Mouse (Mus musculus): ENCODE data around the gene Pcolce. TPM values are rescaled to one million over a fixed set of nuclear protein-coding genes. Genes with fewer than 3 reads are reported as not detected.
"Not testable (repeated sequence)": the region's sequence is repeated elsewhere in the genome, so short reads cannot be mapped to it uniquely, and the experiment has no call there.

Gene Pcolce
- total RNA-seq, 2 experiments from 2014 or later = not detected

GRCm38 (mm10) chr5:137630602-137631001 is 17.0 kb upstream of the Pcolce start:
- ATAC-seq (replicated peaks; ENCODE audit: low FRiP score, low TSS enrichment, poor library complexity, severe bottlenecking) = no peak

GRCm38 (mm10) chr5:137629906-137630545 is 16.4 kb upstream of the Pcolce start:
- ATAC-seq (replicated peaks; ENCODE audit: low FRiP score, low TSS enrichment, poor library complexity, severe bottlenecking) = no peak

DNA sequence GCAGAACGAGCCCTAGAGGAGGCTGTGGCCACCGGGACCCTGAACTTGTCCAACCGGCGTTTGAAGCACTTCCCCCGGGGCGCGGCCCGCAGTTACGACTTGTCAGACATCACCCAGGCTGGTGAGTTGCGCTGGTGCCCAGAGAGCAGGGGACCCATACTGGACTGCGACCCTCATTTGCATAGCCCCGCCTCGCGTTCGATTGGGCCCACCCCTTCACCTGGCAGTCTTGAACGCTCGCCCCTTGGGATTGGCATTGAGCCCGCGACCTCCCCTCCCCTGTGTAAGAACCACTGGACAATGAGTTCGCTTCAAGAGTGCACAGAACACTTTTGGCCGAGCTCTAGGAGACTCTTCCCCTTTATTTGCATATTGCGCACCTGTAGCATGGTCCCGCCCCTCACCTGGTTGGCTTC is 15.7 kb upstream of the Pcolce start:
- ATAC-seq (replicated peaks; ENCODE audit: low FRiP score, low TSS enrichment, poor library complexity, severe bottlenecking) = peak; percentile 5; the same call in 1 of the 2 replicates

DNA sequence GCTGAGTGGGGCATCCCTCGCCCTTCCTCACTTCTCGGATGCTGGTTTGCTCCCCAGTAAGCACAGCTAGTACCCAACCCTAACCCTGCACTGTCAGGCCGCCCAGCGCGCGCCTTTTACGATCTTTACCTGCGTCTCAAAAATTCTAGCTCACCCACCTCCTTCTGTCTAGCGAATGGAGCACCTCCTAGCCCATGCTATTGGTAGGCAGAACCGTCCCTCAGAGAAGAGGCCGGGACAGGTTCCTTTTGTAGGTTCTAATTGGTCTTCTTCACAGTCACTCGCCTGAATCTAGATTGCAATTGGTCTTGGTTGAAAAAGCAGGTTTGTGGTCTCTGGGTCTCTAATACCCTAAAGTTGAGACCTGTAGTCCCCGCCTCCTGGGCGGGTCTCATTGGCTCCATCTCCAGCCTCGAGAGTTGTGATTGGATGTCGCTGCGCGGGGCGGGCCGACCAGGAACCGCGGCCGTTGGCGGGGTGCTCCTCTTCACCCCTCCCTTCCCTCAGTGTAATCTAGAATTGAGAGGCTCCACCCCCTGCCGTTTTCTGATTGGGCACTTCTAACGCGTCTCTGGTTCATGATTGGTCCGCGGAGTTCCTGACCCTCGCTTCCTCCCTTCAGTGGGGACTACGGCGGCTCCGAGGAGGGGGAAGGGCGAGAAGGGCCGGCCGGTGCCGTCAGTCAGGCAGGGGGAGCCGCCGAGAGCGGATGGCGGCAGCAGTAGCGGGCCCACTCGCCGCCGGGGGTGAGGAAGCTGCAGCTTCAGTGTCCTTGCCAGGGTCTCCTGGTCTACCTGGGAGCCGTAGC is 15.1 kb upstream of the Pcolce start, which contains the start of the genes Fbxo24, Lrch4 and Gm20605:
Gene Fbxo24, minus strand, starts transcription at position 505 of the 808 bp plus-strand sequence.
Gene Lrch4, plus strand, starts transcription at position 624 of the 808 bp plus-strand sequence.
Gene Gm20605, plus strand, starts transcription at position 678 of the 808 bp plus-strand sequence.
- peak; percentile 89 for ATAC-seq (replicated peaks; ENCODE audit: low FRiP score, low TSS enrichment, poor library complexity, severe bottlenecking)

DNA sequence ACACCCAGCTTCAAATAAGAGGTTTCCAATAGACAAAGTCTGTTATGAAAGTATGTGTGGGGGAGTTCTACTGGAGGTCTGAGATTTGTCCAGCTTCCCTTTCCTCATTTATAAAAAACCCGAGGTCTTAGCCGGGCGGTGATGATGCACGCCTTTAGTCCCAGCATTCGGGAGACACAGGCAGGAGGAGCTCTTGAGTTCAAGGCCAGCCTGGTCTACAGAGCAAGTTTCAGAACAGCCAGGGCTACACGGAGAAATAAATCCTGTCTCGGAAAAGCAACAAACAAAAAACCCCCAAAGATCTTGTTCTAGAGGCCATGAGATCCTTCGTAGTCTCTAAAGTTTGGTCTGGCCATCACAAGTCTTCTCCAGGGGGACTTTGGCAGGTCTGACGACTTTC is 14.4 kb upstream of the Pcolce start:
- ATAC-seq (replicated peaks; ENCODE audit: low FRiP score, low TSS enrichment, poor library complexity, severe bottlenecking) = no peak

GRCm38 (mm10) chr5:137623937-137624530 is 10.4 kb upstream of the Pcolce start:
- no peak for ATAC-seq (replicated peaks; ENCODE audit: low FRiP score, low TSS enrichment, poor library complexity, severe bottlenecking)

DNA sequence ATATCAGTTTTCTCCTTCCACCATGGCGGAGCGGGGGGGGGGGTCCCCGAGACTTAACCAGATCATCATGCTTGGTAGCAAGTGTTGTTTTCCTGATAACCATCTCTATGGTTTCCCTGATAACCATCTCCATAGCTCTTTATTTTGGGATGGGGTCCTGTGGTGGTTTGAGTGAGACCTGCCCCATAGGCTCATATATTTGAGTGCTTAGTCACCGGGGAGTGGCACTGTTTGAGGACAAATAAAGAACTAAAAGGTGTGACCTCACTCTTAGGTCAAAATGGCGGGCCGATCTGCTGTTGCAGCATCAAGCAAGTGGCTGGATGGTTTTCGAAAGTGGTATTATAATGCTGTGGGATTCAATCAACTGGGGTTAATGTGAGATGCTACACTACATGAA is 1.8 kb upstream of the Pcolce start:
- ATAC-seq (replicated peaks; ENCODE audit: low FRiP score, low TSS enrichment, poor library complexity, severe bottlenecking) = no peak

GRCm38 (mm10) chr5:137614921-137615320 is 1.3 kb upstream of the Pcolce start:
- ATAC-seq (replicated peaks; ENCODE audit: low FRiP score, low TSS enrichment, poor library complexity, severe bottlenecking) = not testable (repeated sequence)

- no peak for ATAC-seq (replicated peaks; ENCODE audit: low FRiP score, low TSS enrichment, poor library complexity, severe bottlenecking)
Measured at GRCm38 (mm10) chr5:137613076-137613475, 508 bp downstream of the Pcolce start.

- ATAC-seq (replicated peaks; ENCODE audit: low FRiP score, low TSS enrichment, poor library complexity, severe bottlenecking) = no peak
Measured at GRCm38 (mm10) chr5:137611245-137611602, 2.4 kb downstream of the Pcolce start.

GRCm38 (mm10) chr5:137610548-137611244 is 2.9 kb downstream of the Pcolce start:
- no peak for ATAC-seq (replicated peaks; ENCODE audit: low FRiP score, low TSS enrichment, poor library complexity, severe bottlenecking)

GRCm38 (mm10) chr5:137610056-137610455 is 3.5 kb downstream of the Pcolce start:
- ATAC-seq (replicated peaks; ENCODE audit: low FRiP score, low TSS enrichment, poor library complexity, severe bottlenecking) = no peak

DNA sequence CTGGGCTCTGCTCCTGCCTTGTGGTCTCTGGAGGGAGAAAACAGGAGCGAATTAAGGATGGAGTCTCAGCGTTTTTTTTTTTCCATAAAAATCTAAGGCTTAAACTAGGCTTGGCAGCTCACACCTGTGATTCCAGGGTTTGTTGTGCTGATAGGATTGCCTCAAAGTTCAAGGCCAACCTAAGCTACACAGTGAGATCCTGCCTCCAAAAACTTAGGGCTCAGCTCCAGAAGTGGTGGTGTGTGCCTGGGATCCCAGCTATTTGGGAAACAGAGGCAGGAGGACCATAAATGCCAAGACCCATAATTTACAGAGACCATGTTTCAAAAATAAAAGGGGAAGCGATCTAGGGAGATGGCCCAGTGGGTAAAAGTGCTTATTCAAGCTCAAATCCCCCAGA is 4.3 kb downstream of the Pcolce start:
- ATAC-seq (replicated peaks; ENCODE audit: low FRiP score, low TSS enrichment, poor library complexity, severe bottlenecking) = no peak

DNA sequence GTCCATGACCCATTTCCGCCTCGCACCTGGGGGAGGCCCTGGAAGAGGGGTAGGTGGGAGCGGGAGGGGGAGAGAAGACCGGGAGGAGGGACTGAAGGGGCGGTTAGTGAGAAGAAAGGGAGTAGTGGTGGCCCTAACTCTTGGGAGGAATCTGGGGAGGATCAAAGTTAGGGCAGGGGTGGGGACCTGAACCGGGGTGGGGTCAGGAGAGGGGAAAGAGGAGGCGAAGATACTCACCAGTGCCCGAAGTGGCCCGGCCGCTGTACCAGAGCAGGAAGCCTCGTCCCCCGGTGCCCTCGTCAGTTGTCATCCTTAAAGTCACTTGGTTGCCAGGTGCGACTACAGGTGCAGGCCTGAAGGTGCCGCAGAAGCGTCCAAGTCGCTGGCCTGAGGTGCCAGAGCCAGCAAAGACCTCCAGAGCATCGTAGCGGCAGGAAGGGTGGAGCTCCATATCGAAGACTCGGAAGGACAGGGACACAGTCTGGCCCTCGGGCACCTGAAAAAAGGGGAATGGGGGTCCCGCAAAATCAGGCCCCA is 4.9 kb downstream of the Pcolce start:
- ATAC-seq (replicated peaks; ENCODE audit: low FRiP score, low TSS enrichment, poor library complexity, severe bottlenecking) = no peak

GRCm38 (mm10) chr5:137607860-137608653 is 5.5 kb downstream of the Pcolce start:
- no peak for ATAC-seq (replicated peaks; ENCODE audit: low FRiP score, low TSS enrichment, poor library complexity, severe bottlenecking)

GRCm38 (mm10) chr5:137601365-137601729 is 12.2 kb downstream of the Pcolce start:
- no peak for ATAC-seq (replicated peaks; ENCODE audit: low FRiP score, low TSS enrichment, poor library complexity, severe bottlenecking)

DNA sequence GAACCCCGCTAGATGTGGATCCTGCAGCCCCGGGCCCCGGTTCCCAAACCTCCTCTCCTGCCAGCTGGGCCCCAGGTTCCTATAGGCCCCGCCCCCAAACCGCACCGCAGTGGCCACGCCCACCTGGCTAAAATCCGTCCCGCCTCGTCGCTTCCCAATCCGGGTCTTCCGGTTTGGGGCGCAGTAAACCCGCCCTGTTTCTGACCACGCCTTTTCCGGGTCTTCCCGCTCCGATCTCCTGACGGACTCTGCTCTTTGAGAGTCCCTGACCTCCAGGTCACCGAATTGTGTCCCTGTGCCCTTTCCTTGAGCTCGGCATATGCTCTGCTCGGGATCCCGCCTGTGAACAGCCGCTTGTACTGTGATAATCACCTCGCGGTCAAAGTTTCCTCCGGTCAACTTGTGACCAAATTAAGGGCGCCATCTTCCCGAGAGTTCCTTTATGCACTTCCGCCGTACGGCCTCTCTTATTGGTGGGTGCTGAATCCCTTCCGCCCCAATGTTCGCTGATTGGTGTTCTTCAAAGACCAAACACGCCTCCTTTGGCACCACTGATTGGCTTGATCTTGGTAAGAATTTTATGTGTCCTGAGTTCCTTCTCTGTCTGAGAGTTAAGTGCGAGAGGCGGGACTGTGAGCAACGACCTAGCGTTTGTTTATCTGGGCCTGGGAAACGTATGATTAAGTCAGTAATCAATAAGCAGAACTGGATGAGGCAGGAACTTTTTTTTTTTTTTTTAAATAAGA is 12.8 kb downstream of the Pcolce start, which contains the start of gene Mospd3:
Gene Mospd3, minus strand, starts transcription at position 440 of the 746 bp plus-strand sequence.
- peak; percentile 83 for ATAC-seq (replicated peaks; ENCODE audit: low FRiP score, low TSS enrichment, poor library complexity, severe bottlenecking)

GRCm38 (mm10) chr5:137600281-137600618 is 13.3 kb downstream of the Pcolce start:
- ATAC-seq (replicated peaks; ENCODE audit: low FRiP score, low TSS enrichment, poor library complexity, severe bottlenecking) = no peak

Data from megakaryocyte-erythroid progenitor cell, adult 5-6 weeks (primary cell).